26 mouse cellular contexts compared by ENCODE assay signal in genomic region chr13:73374612-73375011, GRCm38 (mm10). TPM values are rescaled to one million over a fixed set of nuclear protein-coding genes. Genes with fewer than 3 reads are reported as not detected.
DNase-seq lines count a peak whose midpoint lies in the region; ATAC-seq and TF ChIP-seq lines count a peak whose summit lies in the region.
"Had no signal": no experiment of that assay in that cellular context is flagged by ENCODE, and none has a peak within 500 bp of the region (broad histone marks: within the 10 kb centered on the region; RNA-seq: fewer than 3 reads in every experiment).

No protein-coding gene starts in this region.

- no peaks in the 10 kb centered on the region for H3K9me3 ChIP-seq in forebrain, postnatal 0 days (ENCODE audit: low read length)
- H3K9me3 ChIP-seq in forebrain, embryonic 16.5 days (ENCODE audit: control insufficient read depth, low read length), result no peaks in the 10 kb centered on the region
- H3K9me3 ChIP-seq in hindbrain, postnatal 0 days (ENCODE audit: low read length), result no peaks in the 10 kb centered on the region
- no peaks in the 10 kb centered on the region for H3K9me3 ChIP-seq in limb, embryonic 10.5 days (replicated peaks)
- H3K9me3 ChIP-seq: embryonic facial prominence, embryonic 12.5 days; kidney, embryonic 15.5 days; limb, embryonic 13.5 days; megakaryocyte, embryonic 14.5 days had no signal

- H3K4me3 ChIP-seq in forebrain, postnatal 0 days (ENCODE audit: low read depth, low read length), result no peak overlapping the region
- no peak overlapping the region for H3K4me3 ChIP-seq in forebrain, embryonic 16.5 days (replicated peaks; ENCODE audit: low read length)
- H3K4me3 ChIP-seq in hindbrain, postnatal 0 days (ENCODE audit: low read length), result no peak overlapping the region
- no peak overlapping the region for H3K4me3 ChIP-seq in limb, embryonic 10.5 days
- H3K4me3 ChIP-seq: embryonic facial prominence, embryonic 12.5 days; kidney, embryonic 15.5 days; limb, embryonic 13.5 days; megakaryocyte, embryonic 14.5 days had no signal

- H3K4me1 ChIP-seq in forebrain, postnatal 0 days (ENCODE audit: insufficient read depth), result no peaks in the 10 kb centered on the region
- no peaks in the 10 kb centered on the region for H3K4me1 ChIP-seq in forebrain, embryonic 16.5 days (replicated peaks; ENCODE audit: control insufficient read depth, insufficient read depth, low read length)
- H3K4me1 ChIP-seq in hindbrain, postnatal 0 days (ENCODE audit: insufficient read depth, low read length), result no peaks in the 10 kb centered on the region
- no peaks in the 10 kb centered on the region for H3K4me1 ChIP-seq in limb, embryonic 10.5 days
- H3K4me1 ChIP-seq: embryonic facial prominence, embryonic 12.5 days; kidney, embryonic 15.5 days; limb, embryonic 13.5 days; megakaryocyte, embryonic 14.5 days had no signal

- H3K9ac ChIP-seq in forebrain, postnatal 0 days, result no peak overlapping the region
- no peak overlapping the region for H3K9ac ChIP-seq in forebrain, embryonic 16.5 days (replicated peaks; ENCODE audit: low read depth, low read length)
- H3K9ac ChIP-seq in hindbrain, postnatal 0 days (replicated peaks; ENCODE audit: low read length), result no peak overlapping the region
- H3K9ac ChIP-seq: embryonic facial prominence, embryonic 12.5 days; kidney, embryonic 15.5 days; limb, embryonic 13.5 days had no signal

- no peaks in the 10 kb centered on the region for H3K27me3 ChIP-seq in forebrain, postnatal 0 days (ENCODE audit: insufficient read depth, low read length)
- H3K27me3 ChIP-seq in forebrain, embryonic 16.5 days (replicated peaks; ENCODE audit: control insufficient read depth, insufficient read depth, low read length), result no peaks in the 10 kb centered on the region
- H3K27me3 ChIP-seq in hindbrain, postnatal 0 days (ENCODE audit: insufficient read depth, low read length), result no peaks in the 10 kb centered on the region
- H3K27me3 ChIP-seq in limb, embryonic 10.5 days (ENCODE audit: low read depth, poor library complexity, severe bottlenecking), result no peaks in the 10 kb centered on the region
- H3K27me3 ChIP-seq: embryonic facial prominence, embryonic 12.5 days; kidney, embryonic 15.5 days; limb, embryonic 13.5 days had no signal

- no peak overlapping the region for H3K27ac ChIP-seq in forebrain, postnatal 0 days (ENCODE audit: low read depth, low read length)
- H3K27ac ChIP-seq in forebrain, embryonic 16.5 days (ENCODE audit: low read length), result no peak overlapping the region
- H3K27ac ChIP-seq in hindbrain, postnatal 0 days, result no peak overlapping the region
- H3K27ac ChIP-seq in limb, embryonic 10.5 days, result no peak overlapping the region
- H3K27ac ChIP-seq: embryonic facial prominence, embryonic 12.5 days; kidney, embryonic 15.5 days; limb, embryonic 13.5 days had no signal

- no peak overlapping the region for H3K4me2 ChIP-seq in forebrain, postnatal 0 days (ENCODE audit: low read depth)
- no peak overlapping the region for H3K4me2 ChIP-seq in forebrain, embryonic 16.5 days (ENCODE audit: low read length)
- H3K4me2 ChIP-seq in hindbrain, postnatal 0 days (ENCODE audit: low read depth, low read length), result no peak overlapping the region
- H3K4me2 ChIP-seq: embryonic facial prominence, embryonic 12.5 days; heart, embryonic 11.5 days; kidney, embryonic 15.5 days; limb, embryonic 13.5 days; liver, embryonic 11.5 days had no signal

- ATAC-seq in forebrain, postnatal 0 days, result peak; percentile 51
- ATAC-seq in forebrain, embryonic 16.5 days, result no peak
- ATAC-seq in hindbrain, postnatal 0 days, result peak; percentile 53; the same call in 1 of the 2 replicates
- ATAC-seq: inflammation-experienced regulatory T-cells, adult 6 months; Patski had no signal

- intact Hi-C loops in left cerebral cortex, postnatal 4 days (cut with DNase I), result no loop called here

- no peak for DNase-seq in forebrain, postnatal 0 days
- peak; percentile 10 for DNase-seq in left cerebral cortex, postnatal 4 days
- DNase-seq in left cerebral cortex, adult 9 months (ENCODE audit: low spot score in 2 of 2), result no peak
- DNase-seq in hindbrain, postnatal 0 days (ENCODE audit: low spot score), result no peak
- peak; percentile 49 for DNase-seq in retina, embryonic 14.5 days (ENCODE audit: low spot score)
- DNase-seq in limb, embryonic 10.5 days (ENCODE audit: low spot score), result no peak
- no peak for DNase-seq in kidney, adult 8-10 months
- DNase-seq: adrenal gland, postnatal 10 days; cerebellum, adult 11 months; cerebellum, adult 9-10 months; cerebellum, postnatal 36 days; gastrocnemius, postnatal 36 days; heart, adult 18-20 months; heart, postnatal 36 days; kidney, adult 11 months; lung, postnatal 4 days; thymus, postnatal 4 days had no signal

- H3K36me3 ChIP-seq in forebrain, postnatal 0 days (ENCODE audit: insufficient read depth), result no peaks in the 10 kb centered on the region
- no peaks in the 10 kb centered on the region for H3K36me3 ChIP-seq in forebrain, embryonic 16.5 days (ENCODE audit: control insufficient read depth, insufficient read depth)
- no peaks in the 10 kb centered on the region for H3K36me3 ChIP-seq in hindbrain, postnatal 0 days (ENCODE audit: insufficient read depth, low read length)
- no peaks in the 10 kb centered on the region for H3K36me3 ChIP-seq in limb, embryonic 10.5 days
- H3K36me3 ChIP-seq: embryonic facial prominence, embryonic 12.5 days; kidney, embryonic 15.5 days; limb, embryonic 13.5 days had no signal

- no peak for TF ChIP-seq CTCF in forebrain, postnatal 0 days (IDR thresholded peaks at IDR 0.05; ENCODE audit: low read depth)
- TF ChIP-seq CTCF in hindbrain, postnatal 0 days (IDR thresholded peaks at IDR 0.05; ENCODE audit: low read depth), result no peak

- WGBS in forebrain, postnatal 0 days, result 76% methylated on average over 2 of the region's 2 CpGs
- WGBS in forebrain, embryonic 16.5 days, result 50% methylated on average over 2 of the region's 2 CpGs
- 35% methylated on average over 2 of the region's 2 CpGs for WGBS in hindbrain, postnatal 0 days
- WGBS in limb, embryonic 10.5 days, result 76% methylated on average over 2 of the region's 2 CpGs

RNA-seq across cellular contexts. Expression of gene Ndufs6, which starts 46.3 kb away (rescaled TPM):
- total RNA-seq in forebrain, postnatal 0 days (2014; rRNA removed), result 117 and 128 TPM in 2 replicates
- 423 and 557 TPM in 2 replicates for polyA plus RNA-seq in forebrain, postnatal 0 days (2015; fragmentation: Nextera tagmentation; extraction: Ambion mirVana)
- 313 and 333 TPM in 2 replicates for polyA plus RNA-seq in forebrain, embryonic 16.5 days (2015; fragmentation: Nextera tagmentation; extraction: Ambion mirVana)
- total RNA-seq in left cerebral cortex, postnatal 4 days (2021), result 100 to 1,000 TPM; 126 to 131 TPM
- total RNA-seq in hindbrain, postnatal 0 days (2014; rRNA removed), result 70.5 and 91.4 TPM in 2 replicates
- polyA plus RNA-seq in hindbrain, postnatal 0 days (2015; fragmentation: Nextera tagmentation; extraction: Ambion mirVana), result 498 and 525 TPM in 2 replicates
- polyA plus RNA-seq in limb, embryonic 10.5 days (2016; fragmentation: Nextera tagmentation; extraction: Ambion mirVana), result 398 and 399 TPM in 2 replicates

RNA-seq across cellular contexts. Expression of gene Mrpl36, which starts 46.3 kb away (rescaled TPM):
- total RNA-seq in forebrain, postnatal 0 days (2014; rRNA removed), result 48.3 and 62.6 TPM in 2 replicates
- polyA plus RNA-seq in forebrain, postnatal 0 days (2015; fragmentation: Nextera tagmentation; extraction: Ambion mirVana), result 74.3 and 84.6 TPM in 2 replicates
- polyA plus RNA-seq in forebrain, embryonic 16.5 days (2015; fragmentation: Nextera tagmentation; extraction: Ambion mirVana), result 92.2 and 93.9 TPM in 2 replicates
- 10 to 100 TPM; 26.7 to 31.2 TPM for total RNA-seq in left cerebral cortex, postnatal 4 days (2021)
- total RNA-seq in hindbrain, postnatal 0 days (2014; rRNA removed), result 39.9 and 41.0 TPM in 2 replicates
- polyA plus RNA-seq in hindbrain, postnatal 0 days (2015; fragmentation: Nextera tagmentation; extraction: Ambion mirVana), result 69.2 and 76.0 TPM in 2 replicates
- 94.1 and 101 TPM in 2 replicates for polyA plus RNA-seq in limb, embryonic 10.5 days (2016; fragmentation: Nextera tagmentation; extraction: Ambion mirVana)

Comparison
In these comparisons a context has a peak if more than half of its experiments do, and no peak if none do; other contexts are left out.
1. DNase-seq: peak in left cerebral cortex, postnatal 4 days (single experiment) and retina, embryonic 14.5 days (single experiment); none in forebrain, postnatal 0 days (single experiment), left cerebral cortex, adult 9 months (0 of 2), hindbrain, postnatal 0 days (single experiment), limb, embryonic 10.5 days (single experiment) and kidney, adult 8-10 months (0 of 2).